Mouse (Mus musculus) lung, embryonic 15.5 days (tissue): Measurements from ENCODE around the gene Kxd1. TPM values are rescaled to one million over a fixed set of nuclear protein-coding genes. Genes with fewer than 3 reads are reported as not detected.

Experiments used
- ATAC-seq: fragments of 200-750 bp; cut with Nextera tagmentation; 2 replicates; pipeline ENCODE4 v1.8.0; 2017; ENCODE audit warnings: moderate number of reproducible peaks, borderline replicate concordance; ENCODE audit not compliant: low FRiP score, low TSS enrichment; ENCODE audit errors: extremely low read depth
- H3K27ac ChIP-seq: fragments of 300-500 bp; sonication (generic); 2 replicates; pipeline ENCODE4 v1.5.1; 2015; ENCODE audit warnings: moderate library complexity, mild to moderate bottlenecking, inconsistent platforms
- H3K27me3 ChIP-seq: fragments of 300-500 bp; sonication (generic); 2 replicates; pipeline ENCODE4 v1.6.1; 2015; ENCODE audit warnings: inconsistent platforms
- H3K36me3 ChIP-seq: fragments of 300-500 bp; sonication (generic); 2 replicates; pipeline ENCODE4 v1.6.1; 2015; ENCODE audit warnings: inconsistent platforms
- H3K4me1 ChIP-seq: fragments of 300-500 bp; sonication (generic); 2 replicates; pipeline ENCODE4 v1.6.1; 2015; ENCODE audit warnings: inconsistent platforms
- H3K4me2 ChIP-seq: fragments of 300-500 bp; sonication (generic); 2 replicates; pipeline ENCODE4 v1.6.1; 2015; ENCODE audit warnings: inconsistent platforms, mild to moderate bottlenecking, moderate library complexity
- H3K4me3 ChIP-seq: fragments of 300-500 bp; sonication (generic); 2 replicates; pipeline ENCODE4 v1.5.1; 2015; ENCODE audit warnings: mild to moderate bottlenecking, inconsistent platforms
- H3K9ac ChIP-seq: fragments of 300-500 bp; sonication (generic); 2 replicates; pipeline ENCODE4 v1.6.1; 2015; ENCODE audit warnings: inconsistent platforms
- H3K9me3 ChIP-seq: fragments of 300-500 bp; sonication (generic); 2 replicates; pipeline ENCODE4 v1.6.1; 2016; ENCODE audit warnings: inconsistent platforms
- WGBS: fragments of 180-500 bp; shearing (Covaris S2); methylation state at CpG from one replicate; pipeline ENCODE4 v1.1.7; 2015; 5-methylcytosine and 5-hydroxymethylcytosine counted together
- polyA plus RNA-seq: library from polyadenylated mRNA; unstranded; fragments of >200 nt; fragmentation: Nextera tagmentation; extraction: Ambion mirVana; gene quantifications from 2 replicates; pipeline ENCODE4 v1.2.1, GENCODE M21; 2015

The Kxd1 gene
- polyA plus RNA-seq: 50.0 and 54.4 TPM in 2 replicates

DNA sequence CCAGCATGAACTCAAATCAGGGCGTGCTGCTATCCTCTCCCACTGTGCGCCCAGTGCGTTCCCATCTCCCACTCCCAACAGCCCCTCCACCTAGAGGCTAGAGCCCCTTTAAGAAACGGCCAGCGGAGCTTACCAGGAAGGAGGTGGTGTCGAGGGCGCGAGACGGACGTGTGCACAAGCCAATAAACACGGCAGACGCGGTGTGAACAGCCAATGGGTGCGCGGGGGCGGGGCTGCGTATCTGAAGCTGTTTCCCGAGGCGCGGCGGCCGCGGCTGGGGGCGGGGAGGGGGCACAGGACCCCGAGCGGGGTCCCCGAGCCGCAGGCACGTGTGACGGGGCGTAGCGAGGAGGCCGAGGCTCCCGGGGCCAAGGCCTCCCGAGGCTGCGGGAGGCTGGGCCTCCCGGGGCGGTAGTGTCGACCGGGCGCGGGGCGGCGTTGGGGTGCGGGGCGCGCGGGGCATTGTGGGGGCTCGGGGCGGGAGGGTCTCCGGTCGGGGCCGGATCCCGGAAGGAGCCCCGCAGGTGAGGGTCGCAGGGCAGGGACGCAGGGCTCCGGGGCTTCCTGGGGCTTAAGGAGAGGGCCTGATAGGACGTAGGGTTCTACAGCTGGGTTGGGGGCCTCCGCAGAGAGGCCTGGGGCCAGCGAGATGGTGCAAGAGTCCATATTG, at the start of gene Kxd1, which contains the start of gene Fkbp8:
TSS of gene Kxd1 (minus strand) at position 445 of the 670 bp plus-strand sequence.
TSS of gene Fkbp8 (plus strand) at position 213 of the 670 bp plus-strand sequence.
- Histone ChIP-seq H3K4me2 (peak within 1 kb of the TSS; percentile 75), H3K4me3 (peak within 1 kb of the TSS; percentile 88), H3K27me3 (no peaks in the 10 kb centered on the region), H3K9me3 (no peaks in the 10 kb centered on the region), H3K27ac (peak within 1 kb of the TSS; percentile 89), H3K4me1 (peaks cover 33% of the 10 kb centered on the region), H3K9ac (peak within 1 kb of the TSS; percentile 96), H3K36me3 (peaks cover 33% of the 10 kb centered on the region)
- peak; percentile 88 for ATAC-seq
- WGBS: 0% methylated on average over 44 of the region's 61 CpGs

DNA sequence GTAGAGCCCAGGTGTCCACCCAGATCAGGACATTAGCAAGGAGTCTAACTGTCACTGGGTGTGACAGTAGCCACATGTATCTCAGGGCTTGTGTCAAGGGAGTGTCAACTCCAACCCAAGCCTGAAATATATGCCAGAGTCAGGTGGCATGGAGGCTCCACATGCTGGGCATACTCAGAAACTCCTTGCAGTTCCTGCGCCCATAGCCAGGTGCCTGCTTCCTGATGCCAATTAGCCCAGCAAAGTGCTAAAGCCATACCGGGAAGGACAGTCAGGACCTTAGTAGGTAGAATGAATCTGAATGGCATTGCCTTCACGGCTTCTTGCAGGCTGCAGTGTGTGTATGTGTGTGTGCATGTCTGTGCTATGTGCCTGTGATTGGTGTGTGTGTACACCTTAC, 49.5 kb upstream of the Kxd1 start:
- no peak overlapping the region for H3K4me2 ChIP-seq
- no peak overlapping the region for H3K27ac ChIP-seq
- 94% methylated on average over 3 of the region's 3 CpGs for WGBS
- H3K27me3 ChIP-seq: no peaks in the 10 kb centered on the region
- no peak overlapping the region for H3K4me3 ChIP-seq
- H3K9ac ChIP-seq: no peak overlapping the region
- H3K4me1 ChIP-seq: no peaks in the 10 kb centered on the region
- H3K9me3 ChIP-seq: no peaks in the 10 kb centered on the region
- H3K36me3 ChIP-seq: peaks cover 36% of the 10 kb centered on the region
- no peak for ATAC-seq

DNA sequence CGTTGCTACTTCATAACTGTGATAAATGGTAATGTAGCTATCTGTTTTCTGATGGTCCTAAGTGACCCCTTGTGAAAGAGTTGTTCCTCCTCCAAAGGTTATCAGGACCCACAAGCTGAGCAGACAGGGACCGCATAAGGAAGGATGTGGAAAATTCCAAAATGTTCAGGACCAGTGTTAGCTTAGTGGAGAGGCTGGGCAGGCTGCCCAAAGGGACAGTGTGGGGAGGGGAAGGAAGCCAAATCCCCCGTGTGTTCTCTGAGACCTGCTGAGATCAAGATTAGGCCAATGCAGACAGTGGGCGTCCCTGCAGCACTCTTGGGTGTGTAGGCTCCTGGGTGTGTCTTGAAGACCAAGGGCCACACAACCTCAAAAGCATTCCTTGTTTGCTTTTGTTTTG, 47.2 kb upstream of the Kxd1 start:
- peaks cover 14% of the 10 kb centered on the region for H3K36me3 ChIP-seq
- no peaks in the 10 kb centered on the region for H3K27me3 ChIP-seq
- no peak overlapping the region for H3K27ac ChIP-seq
- WGBS: 52% methylated on average over 4 of the region's 4 CpGs
- H3K9me3 ChIP-seq: no peaks in the 10 kb centered on the region
- ATAC-seq: no peak
- H3K4me1 ChIP-seq: no peaks in the 10 kb centered on the region
- no peak overlapping the region for H3K4me3 ChIP-seq
- H3K4me2 ChIP-seq: no peak overlapping the region
- no peak overlapping the region for H3K9ac ChIP-seq

DNA sequence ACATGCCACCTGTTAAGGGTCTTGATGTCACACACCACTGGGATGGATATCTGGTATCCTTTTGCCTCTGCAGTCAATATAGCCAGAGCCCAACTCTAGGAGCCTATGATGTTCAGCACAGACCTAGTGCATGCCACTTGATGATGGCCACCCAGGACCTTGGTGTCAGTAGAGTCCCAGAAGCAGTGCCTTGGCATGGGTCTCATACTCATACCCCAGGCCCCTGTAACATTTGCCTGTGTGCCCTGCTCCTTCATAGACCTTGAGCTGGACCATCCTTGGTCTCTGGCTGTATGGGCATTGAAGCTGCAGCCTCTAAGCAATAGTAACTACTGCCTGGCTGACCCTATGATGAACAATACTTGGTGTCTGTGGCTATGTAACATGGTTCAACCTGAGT, 46.5 kb upstream of the Kxd1 start:
- Histone ChIP-seq H3K4me3 (no peak overlapping the region), H3K9me3 (no peaks in the 10 kb centered on the region), H3K36me3 (peaks cover 12% of the 10 kb centered on the region), H3K4me1 (no peaks in the 10 kb centered on the region), H3K27ac (no peak overlapping the region), H3K9ac (no peak overlapping the region), H3K27me3 (no peaks in the 10 kb centered on the region), H3K4me2 (no peak overlapping the region)
- no peak for ATAC-seq

DNA sequence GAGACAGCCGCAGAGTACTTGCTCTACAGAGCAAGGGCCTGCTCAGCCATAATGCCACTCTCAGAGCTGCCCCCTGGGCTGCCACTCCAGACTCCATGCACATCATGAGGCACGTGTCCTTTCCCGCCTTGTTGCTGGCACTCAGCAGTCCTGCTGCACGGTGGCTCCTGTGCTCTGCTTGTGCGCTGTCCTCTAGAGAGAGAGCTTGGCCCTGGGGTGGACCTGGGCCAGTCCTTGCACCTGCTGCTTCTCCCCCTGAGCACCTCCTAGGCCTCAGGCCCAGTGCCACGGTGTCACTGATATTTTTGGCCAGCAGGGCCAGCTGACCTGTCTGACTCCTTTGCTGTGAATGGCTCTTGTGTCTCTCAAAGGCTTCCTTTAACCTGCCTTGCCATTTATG, 43.2 kb upstream of the Kxd1 start:
- ATAC-seq: no peak

DNA sequence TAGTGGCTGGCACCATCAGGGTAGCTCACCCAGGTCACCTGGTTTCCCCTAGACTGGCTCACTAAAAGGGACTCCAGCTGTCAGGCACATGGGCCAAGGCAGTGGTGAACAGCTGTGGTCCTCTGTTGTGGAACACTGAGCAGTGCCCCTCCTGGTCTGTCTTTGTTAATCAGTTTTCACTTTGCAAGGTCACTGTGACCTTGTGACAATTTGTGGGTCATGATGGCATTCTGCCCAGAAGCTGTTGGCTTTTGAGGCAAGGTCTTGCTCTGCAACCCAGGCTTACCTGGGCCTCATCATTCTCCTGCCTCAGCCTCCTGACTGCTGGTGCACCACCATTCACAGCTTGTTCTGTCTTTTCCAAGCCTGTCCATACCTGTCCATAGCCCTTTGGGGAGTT, 42.6 kb upstream of the Kxd1 start:
- Histone ChIP-seq H3K9ac (no peak overlapping the region), H3K4me1 (peaks cover 3% of the 10 kb centered on the region; the same call in 1 of the 2 replicates), H3K36me3 (no peaks in the 10 kb centered on the region), H3K4me3 (no peak overlapping the region), H3K27ac (no peak overlapping the region), H3K4me2 (no peak overlapping the region), H3K27me3 (no peaks in the 10 kb centered on the region), H3K9me3 (no peaks in the 10 kb centered on the region)
- peak; percentile 20; the same call in 1 of the 2 replicates for ATAC-seq

More for the DNA sequence above, 43.2 kb upstream of the Kxd1 start:
- no peaks in the 10 kb centered on the region for H3K36me3 ChIP-seq
- WGBS: 66% methylated on average over 6 of the region's 6 CpGs
- no peaks in the 10 kb centered on the region for H3K27me3 ChIP-seq
- H3K27ac ChIP-seq: no peak overlapping the region
- H3K4me2 ChIP-seq: no peak overlapping the region
- no peaks in the 10 kb centered on the region for H3K9me3 ChIP-seq
- H3K9ac ChIP-seq: no peak overlapping the region
- H3K4me1 ChIP-seq: no peaks in the 10 kb centered on the region
- H3K4me3 ChIP-seq: no peak overlapping the region

DNA sequence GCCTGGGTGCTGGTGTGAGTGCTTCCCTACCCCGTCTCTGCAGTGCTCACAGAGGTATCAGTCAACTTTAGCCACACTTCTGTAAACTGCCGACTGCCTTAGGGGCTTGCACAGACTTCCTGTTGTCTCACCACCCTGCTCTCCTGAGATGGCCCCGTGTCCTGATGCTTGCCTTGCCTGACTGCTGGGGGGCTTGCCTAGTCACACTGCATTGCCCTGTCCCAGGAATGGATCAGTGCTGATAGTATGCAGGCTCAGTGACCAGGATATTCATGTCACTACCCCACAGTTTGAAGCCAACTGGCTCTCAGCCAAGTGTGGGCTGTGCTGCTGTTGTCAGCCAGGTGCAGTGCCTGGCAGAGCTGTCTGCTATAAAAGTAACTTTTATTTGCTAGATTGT, 37.8 kb upstream of the Kxd1 start:
- Histone ChIP-seq H3K9ac (no peak overlapping the region), H3K9me3 (no peaks in the 10 kb centered on the region), H3K4me3 (no peak overlapping the region), H3K36me3 (no peaks in the 10 kb centered on the region), H3K27ac (no peak overlapping the region), H3K4me1 (peaks cover 40% of the 10 kb centered on the region), H3K27me3 (no peaks in the 10 kb centered on the region), H3K4me2 (no peak overlapping the region)
- ATAC-seq: no peak
- WGBS: 41% methylated on average over 3 of the region's 3 CpGs

DNA sequence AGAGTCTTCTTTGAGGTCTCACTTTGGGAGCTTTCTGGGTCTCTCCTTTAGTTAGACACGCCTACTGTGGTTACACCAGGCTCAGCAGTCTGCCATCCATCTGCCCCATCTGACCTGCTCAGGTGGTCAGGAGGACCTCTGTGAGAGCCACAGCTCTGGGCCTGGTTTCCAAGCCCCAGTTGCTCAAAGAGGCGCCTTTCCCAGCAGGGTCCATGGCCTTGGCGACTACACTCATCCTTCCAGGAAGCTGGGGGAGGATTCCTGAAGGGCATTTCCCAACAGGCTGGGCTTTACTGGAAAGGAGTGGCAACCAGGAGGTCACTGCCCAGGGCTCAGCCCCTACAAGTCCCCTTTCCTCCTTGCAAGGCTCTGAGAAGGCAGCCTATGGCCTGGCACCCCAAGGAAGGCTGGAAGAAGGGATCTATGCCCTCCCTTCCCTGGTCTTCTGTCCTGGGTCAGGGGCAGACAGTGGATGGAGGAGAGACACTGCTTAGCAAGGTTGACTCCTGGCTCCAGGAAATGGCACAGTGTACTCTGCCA, 37.0 kb upstream of the Kxd1 start:
- Histone ChIP-seq H3K27me3 (no peaks in the 10 kb centered on the region), H3K36me3 (no peaks in the 10 kb centered on the region), H3K9ac (no peak overlapping the region), H3K4me2 (no peak overlapping the region), H3K9me3 (no peaks in the 10 kb centered on the region), H3K4me1 (peaks cover 48% of the 10 kb centered on the region), H3K4me3 (no peak overlapping the region), H3K27ac (no peak overlapping the region)
- WGBS: 66% methylated on average over 3 of the region's 3 CpGs
- ATAC-seq: no peak

DNA sequence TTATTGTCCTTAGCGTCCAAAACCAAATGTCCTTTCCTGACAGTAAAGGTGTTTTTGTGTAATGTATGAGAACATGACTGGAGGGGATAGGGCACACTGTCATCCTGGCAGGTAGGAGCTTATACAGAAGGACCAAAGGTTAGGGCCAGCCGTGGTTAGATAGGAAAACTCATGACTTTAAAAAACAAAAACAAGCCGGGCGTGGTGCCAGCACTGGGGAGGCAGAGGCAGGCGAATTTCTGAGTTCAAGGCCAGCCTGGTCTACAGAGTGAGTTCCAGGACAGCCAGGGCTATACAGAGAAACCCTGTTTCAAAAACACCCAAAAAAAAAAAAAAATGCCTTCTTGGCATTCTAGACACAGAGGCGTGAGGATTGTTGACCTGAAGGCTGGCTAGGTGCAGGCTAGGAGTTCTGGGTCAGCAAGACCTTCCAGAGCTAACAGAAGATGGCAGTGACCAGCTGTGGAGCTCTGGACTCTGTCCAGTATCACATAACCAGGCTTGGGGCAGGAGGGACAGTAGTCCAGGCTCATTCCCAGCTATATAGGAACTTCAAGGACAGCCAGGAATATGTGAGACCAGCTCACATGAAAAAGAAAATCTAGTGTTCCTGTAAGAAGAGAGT, 36.1 kb upstream of the Kxd1 start:
- Histone ChIP-seq H3K36me3 (no peaks in the 10 kb centered on the region), H3K4me2 (no peak overlapping the region), H3K4me3 (no peak overlapping the region), H3K27ac (no peak overlapping the region), H3K27me3 (no peaks in the 10 kb centered on the region), H3K9me3 (no peaks in the 10 kb centered on the region), H3K4me1 (peaks cover 55% of the 10 kb centered on the region), H3K9ac (no peak overlapping the region)
- ATAC-seq: no peak
- 86% methylated on average over 6 of the region's 6 CpGs for WGBS

DNA sequence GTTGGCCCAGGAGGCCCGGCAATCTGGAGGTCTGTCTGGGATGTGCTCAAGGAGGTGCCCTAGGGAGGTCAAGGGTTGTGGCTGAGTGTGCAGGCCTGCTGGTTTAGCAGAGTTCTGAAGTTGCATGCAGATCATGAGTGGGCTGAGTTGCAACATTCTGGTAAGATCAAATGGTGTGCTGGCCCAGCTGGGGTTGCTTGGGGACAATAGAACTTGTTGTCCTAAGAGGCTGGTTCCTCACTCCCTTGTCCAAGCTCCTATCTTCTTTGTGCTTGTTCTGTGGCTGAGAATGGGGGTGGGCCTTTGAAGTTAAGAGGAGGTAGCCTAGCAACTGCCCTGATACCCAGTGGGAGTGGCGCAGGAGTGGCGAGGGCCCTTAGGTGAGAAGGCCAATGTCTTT, 35.0 kb upstream of the Kxd1 start:
- whole genome bisulfite sequencing: 58% methylated on average over 3 of the region's 3 CpGs
- no peaks in the 10 kb centered on the region for H3K9me3 ChIP-seq
- H3K4me3 ChIP-seq: no peak overlapping the region
- peaks cover 60% of the 10 kb centered on the region for H3K4me1 ChIP-seq
- no peak overlapping the region for H3K9ac ChIP-seq
- no peak for ATAC-seq
- H3K4me2 ChIP-seq: no peak overlapping the region
- no peak overlapping the region for H3K27ac ChIP-seq
- no peaks in the 10 kb centered on the region for H3K27me3 ChIP-seq
- H3K36me3 ChIP-seq: no peaks in the 10 kb centered on the region

DNA sequence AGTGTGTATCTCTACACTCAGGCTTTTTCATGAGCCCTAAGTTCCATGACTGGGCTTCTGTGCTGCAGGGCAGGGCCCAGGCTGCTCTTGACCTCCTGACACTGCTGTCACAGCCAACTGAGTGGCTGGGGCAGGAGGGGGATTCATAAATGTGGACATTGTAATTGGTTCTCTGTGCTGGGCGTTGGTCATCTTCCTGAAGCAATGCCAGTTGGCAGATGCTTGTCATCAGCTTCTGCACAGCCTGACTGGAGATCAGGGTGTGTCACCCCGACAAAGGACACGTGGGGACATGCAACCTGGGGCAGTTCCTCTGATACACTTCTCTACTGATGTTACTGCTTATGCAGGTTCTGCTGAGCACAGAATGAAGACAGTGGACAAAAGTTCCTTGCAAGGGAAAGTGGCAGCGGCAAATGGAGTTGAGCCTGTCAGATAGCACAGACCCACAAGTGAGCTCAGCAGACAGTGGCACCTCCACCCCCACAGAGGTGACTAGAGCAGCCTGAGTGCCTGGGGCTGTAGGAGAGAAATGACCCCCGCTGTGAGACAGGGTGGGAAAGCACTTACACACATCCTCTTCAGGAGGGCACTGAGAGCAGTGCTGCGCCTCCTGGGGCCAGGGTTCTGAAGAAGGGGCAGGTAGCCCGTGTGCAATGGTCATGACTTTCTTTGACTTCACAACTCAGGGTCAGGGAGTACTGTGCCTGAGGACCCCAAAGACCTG, 34.2 kb upstream of the Kxd1 start:
- no peak for ATAC-seq
- Histone ChIP-seq H3K27ac (0 out of 2 replicates have a peak overlapping the region, but pooled peaks have one; percentile 18), H3K4me3 (no peak overlapping the region), H3K27me3 (no peaks in the 10 kb centered on the region), H3K36me3 (no peaks in the 10 kb centered on the region), H3K9ac (no peak overlapping the region), H3K4me2 (no peak overlapping the region), H3K4me1 (peaks cover 63% of the 10 kb centered on the region), H3K9me3 (no peaks in the 10 kb centered on the region)
- 39% methylated on average over 7 of the region's 7 CpGs for WGBS

DNA sequence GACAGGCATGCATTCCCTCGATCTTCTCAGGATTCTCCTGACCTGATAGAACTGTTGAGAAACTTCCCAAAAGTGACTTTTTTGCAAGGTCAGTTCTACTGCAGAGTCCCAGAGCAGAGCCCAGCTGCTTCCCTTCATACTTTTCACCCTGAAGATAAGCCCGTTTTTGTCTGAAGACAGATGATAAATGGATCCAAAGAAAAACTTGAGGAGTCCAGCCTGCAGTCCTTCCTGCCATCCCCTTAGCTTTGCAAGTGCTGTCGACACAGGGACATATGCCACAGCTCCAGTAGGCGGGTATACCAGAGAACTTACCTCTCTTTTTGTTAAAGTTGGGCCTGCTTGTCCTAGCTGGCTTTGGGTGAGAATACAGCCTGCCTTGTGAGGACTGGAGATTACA, 33.6 kb upstream of the Kxd1 start:
- no peaks in the 10 kb centered on the region for H3K36me3 ChIP-seq
- H3K4me1 ChIP-seq: peaks cover 63% of the 10 kb centered on the region
- H3K4me3 ChIP-seq: no peak overlapping the region
- no peaks in the 10 kb centered on the region for H3K27me3 ChIP-seq
- no peak overlapping the region for H3K4me2 ChIP-seq
- no peaks in the 10 kb centered on the region for H3K9me3 ChIP-seq
- WGBS: 27% methylated on average over 4 of the region's 4 CpGs
- H3K27ac ChIP-seq: peak overlapping the region; percentile 18; the same call in 1 of the 2 replicates
- ATAC-seq: no peak; the same call in 1 of the 2 replicates
- H3K9ac ChIP-seq: no peak overlapping the region
